Mouse (Mus musculus) ES-E14 (cell line): ENCODE results near the gene Stard7.

Experiments
- CHD2 ChIP-seq: IDR thresholded peaks from 2 replicates; pipeline ENCODE4 v1.6.1; 2014; ENCODE audit warnings: mild to moderate bottlenecking, low read depth, low read length, inconsistent platforms
- HCFC1 ChIP-seq: IDR thresholded peaks from 2 replicates; pipeline ENCODE4 v1.6.1; 2012; ENCODE audit warnings: low read length, inconsistent platforms, borderline replicate concordance; ENCODE audit not compliant: insufficient read depth
- MAFK ChIP-seq: IDR thresholded peaks from 2 replicates; pipeline ENCODE4 v1.6.1; 2014; ENCODE audit warnings: mild to moderate bottlenecking, low read depth, low read length, inconsistent platforms; ENCODE audit not compliant: insufficient read depth
- ZC3H11A ChIP-seq: IDR thresholded peaks from 2 replicates; pipeline ENCODE4 v1.6.1; 2012; ENCODE audit warnings: low read depth, mild to moderate bottlenecking, inconsistent platforms, low read length, borderline replicate concordance
- ZNF384 ChIP-seq: IDR thresholded peaks from 2 replicates; pipeline ENCODE4 v1.6.1; 2012; ENCODE audit warnings: low read depth, low read length, inconsistent platforms

DNA sequence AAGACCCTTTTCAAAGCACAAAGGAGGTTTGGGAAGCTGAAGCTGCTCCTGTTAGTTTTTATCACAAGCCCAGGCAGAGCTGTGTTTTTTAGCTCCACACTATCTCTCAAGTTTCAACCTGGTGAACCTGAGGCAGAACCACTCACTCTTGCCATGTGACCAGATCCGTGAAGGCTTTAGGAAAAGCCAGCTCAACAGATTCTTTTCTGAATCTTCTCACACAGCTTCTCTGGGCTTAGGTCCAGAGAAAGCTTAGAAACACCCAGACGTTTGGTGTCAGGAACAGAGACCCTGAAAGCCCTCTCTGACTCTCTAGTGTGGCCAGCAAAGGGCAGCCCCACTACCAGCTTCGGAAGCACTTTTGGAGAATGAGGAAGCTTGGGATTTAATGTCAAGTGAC, 18.6 kb upstream of the Stard7 start:
- TF ChIP-seq ZNF384 (no peak), MAFK (no peak), CHD2 (no peak), HCFC1 (no peak), ZC3H11A (no peak)
